Mouse (Mus musculus) G1E (cell line): Measurements from ENCODE around the gene Dmgdh. TPM values are rescaled to one million over a fixed set of nuclear protein-coding genes. Genes with fewer than 3 reads are reported as not detected.

Experiments
- ATAC-seq: 2 replicates; pipeline ENCODE4 v1.8.0; 2016; ENCODE audit warnings: mild to moderate bottlenecking; ENCODE audit not compliant: insufficient number of reproducible peaks, poor library complexity, low FRiP score, severe bottlenecking; ENCODE audit errors: extremely low read depth
- DNase-seq: peaks from one replicate; pipeline ENCODE4 v3.0.0; 2012; ENCODE audit warnings: low spot score
- H3K27me3 ChIP-seq: 2 replicates; pipeline ENCODE4 v1.6.1; 2012; ENCODE audit warnings: mild to moderate bottlenecking, low read length, inconsistent platforms; ENCODE audit not compliant: insufficient read depth
- H3K36me3 ChIP-seq: replicated peaks from 2 replicates; pipeline ENCODE3; 2012; ENCODE audit warnings: mild to moderate bottlenecking, inconsistent platforms
- H3K4me1 ChIP-seq: 2 replicates; pipeline ENCODE4 v1.6.1; 2012; ENCODE audit warnings: low read depth, low read length, inconsistent platforms, mixed read lengths; ENCODE audit not compliant: insufficient read depth
- H3K4me3 ChIP-seq: 2 replicates; pipeline ENCODE4 v1.5.1; 2012; ENCODE audit warnings: low read depth, mild to moderate bottlenecking, inconsistent platforms, low read length, moderate library complexity, mixed read lengths
- H3K9me3 ChIP-seq: replicated peaks from 2 replicates; pipeline ENCODE4 v1.6.1; 2012; ENCODE audit warnings: inconsistent platforms
- CTCF ChIP-seq: IDR thresholded peaks from 2 replicates; pipeline ENCODE4 v1.5.1; 2012; ENCODE audit warnings: low read depth, low read length, inconsistent platforms, mixed read lengths
- GATA1 ChIP-seq: IDR thresholded peaks from 2 replicates; pipeline ENCODE4 v1.6.1; 2012; ENCODE audit warnings: borderline replicate concordance, low read length, inconsistent platforms, mixed read lengths
- GATA2 ChIP-seq: IDR thresholded peaks from 2 replicates; pipeline ENCODE4 v1.6.1; 2012; ENCODE audit warnings: low read depth, low read length, inconsistent platforms, borderline replicate concordance
- POLR2AphosphoS5 ChIP-seq: IDR thresholded peaks from 2 replicates; pipeline ENCODE4 v1.6.1; 2012; ENCODE audit warnings: low read depth, low read length, inconsistent platforms; ENCODE audit not compliant: insufficient replicate concordance
- TAL1 ChIP-seq: conservative IDR thresholded peaks from 2 replicates; pipeline ENCODE4 v1.6.1; 2012; ENCODE audit warnings: low read depth, low read length, inconsistent platforms, mixed read lengths
- polyA plus RNA-seq: library from polyadenylated mRNA; stranded (reverse); fragments of >175 nt; gene quantifications from 2 replicates; pipeline ENCODE4 v1.2.3, GENCODE M21; 2012
- total RNA-seq, 2 experiments: library from RNA; stranded (forward) in 1 of 2; stranded (reverse) in 1 of 2; fragments of 200-1000 nt in 1 of 2; fragments of >200 nt in 1 of 2; fragmentation: Nextera tagmentation in 1 of 2; gene quantifications; 2 replicates each; pipeline ENCODE4 v1.2.3; 2014 to 2017

Dmgdh gene
- total and polyA plus RNA-seq, 3 experiments, result 0.05 TPM; not detected in 2

- no peaks in the 10 kb centered on the region for H3K4me1 ChIP-seq
- no peak for DNase-seq
- no peaks in the 10 kb centered on the region for H3K36me3 ChIP-seq
- TF ChIP-seq CTCF, result no peak
- no peak for TF ChIP-seq GATA1
- TF ChIP-seq GATA2, result no peak
- TF ChIP-seq TAL1, result no peak
- TF ChIP-seq POLR2AphosphoS5, result no peak
- no peaks in the 10 kb centered on the region for H3K9me3 ChIP-seq
- H3K4me3 ChIP-seq, result no peak overlapping the region
- ATAC-seq, result no peak
- peaks cover 8% of the 10 kb centered on the region for H3K27me3 ChIP-seq
These were observed 2.6 kb downstream of the Dmgdh start for GRCm38 (mm10) chr13:93676864-93677263.

- Histone ChIP-seq H3K4me1 (no peaks in the 10 kb centered on the region), H3K4me3 (no peak overlapping the region), H3K9me3 (no peaks in the 10 kb centered on the region), H3K27me3 (0 out of 2 replicates have a peak, but pooled peaks cover 2% of the 10 kb centered on the region), H3K36me3 (no peaks in the 10 kb centered on the region)
- no peak for ATAC-seq
- DNase-seq, result no peak
- TF ChIP-seq POLR2AphosphoS5, result no peak
These were observed 9.1 kb downstream of the Dmgdh start for GRCm38 (mm10) chr13:93683336-93683735.

- DNase-seq (no peak), ATAC-seq (no peak)
- H3K4me1 ChIP-seq, result no peaks in the 10 kb centered on the region
- no peaks in the 10 kb centered on the region for H3K36me3 ChIP-seq
- TF ChIP-seq CTCF (no peak), POLR2AphosphoS5 (no peak), GATA1 (no peak), TAL1 (no peak), GATA2 (no peak)
- 0 out of 2 replicates have a peak, but pooled peaks cover 2% of the 10 kb centered on the region for H3K27me3 ChIP-seq
- H3K4me3 ChIP-seq, result no peak overlapping the region
- H3K9me3 ChIP-seq, result no peaks in the 10 kb centered on the region
These were observed 11.0 kb downstream of the Dmgdh start for GRCm38 (mm10) chr13:93685226-93685625.

GRCm38 (mm10) chr13:93687321-93687720, 13.1 kb downstream of the Dmgdh start:
- Histone ChIP-seq H3K9me3 (no peaks in the 10 kb centered on the region), H3K4me3 (no peak overlapping the region), H3K36me3 (no peaks in the 10 kb centered on the region), H3K27me3 (0 out of 2 replicates have a peak, but pooled peaks cover 2% of the 10 kb centered on the region), H3K4me1 (no peaks in the 10 kb centered on the region)
- ATAC-seq (no peak), DNase-seq (no peak)
- TF ChIP-seq TAL1 (no peak), CTCF (no peak)

GRCm38 (mm10) chr13:93689566-93689965, 15.3 kb downstream of the Dmgdh start:
- Histone ChIP-seq H3K4me1 (no peaks in the 10 kb centered on the region), H3K27me3 (0 out of 2 replicates have a peak, but pooled peaks cover 2% of the 10 kb centered on the region), H3K4me3 (no peak overlapping the region), H3K9me3 (no peaks in the 10 kb centered on the region), H3K36me3 (no peaks in the 10 kb centered on the region)
- ATAC-seq, result no peak
- no peak for TF ChIP-seq GATA1
- TF ChIP-seq CTCF, result no peak
- no peak for TF ChIP-seq TAL1
- TF ChIP-seq POLR2AphosphoS5, result no peak
- TF ChIP-seq GATA2, result no peak
- DNase-seq, result no peak

- no peak for ATAC-seq
- no peaks in the 10 kb centered on the region for H3K9me3 ChIP-seq
- H3K36me3 ChIP-seq, result no peaks in the 10 kb centered on the region
- 0 out of 2 replicates have a peak, but pooled peaks cover 2% of the 10 kb centered on the region for H3K27me3 ChIP-seq
- H3K4me1 ChIP-seq, result no peaks in the 10 kb centered on the region
- TF ChIP-seq GATA1 (no peak), GATA2 (no peak), POLR2AphosphoS5 (no peak), TAL1 (no peak), CTCF (no peak)
- no peak overlapping the region for H3K4me3 ChIP-seq
- DNase-seq, result no peak
These were observed 16.6 kb downstream of the Dmgdh start for GRCm38 (mm10) chr13:93690821-93691220.

GRCm38 (mm10) chr13:93698866-93699265, 24.6 kb downstream of the Dmgdh start:
- no peak for TF ChIP-seq CTCF
- no peak for ATAC-seq
- no peak overlapping the region for H3K4me3 ChIP-seq
- peaks cover 3% of the 10 kb centered on the region; the same call in 1 of the 2 replicates for H3K27me3 ChIP-seq
- H3K36me3 ChIP-seq, result no peaks in the 10 kb centered on the region
- H3K9me3 ChIP-seq, result no peaks in the 10 kb centered on the region
- DNase-seq, result no peak
- no peaks in the 10 kb centered on the region for H3K4me1 ChIP-seq
